Mouse (Mus musculus): ENCODE results near the gene Ddx4. TPM values are rescaled to one million over a fixed set of nuclear protein-coding genes. Genes with fewer than 3 reads are reported as not detected.

Gene Ddx4
- not detected for polyA plus RNA-seq (2017; shearing (Covaris generic))

DNA sequence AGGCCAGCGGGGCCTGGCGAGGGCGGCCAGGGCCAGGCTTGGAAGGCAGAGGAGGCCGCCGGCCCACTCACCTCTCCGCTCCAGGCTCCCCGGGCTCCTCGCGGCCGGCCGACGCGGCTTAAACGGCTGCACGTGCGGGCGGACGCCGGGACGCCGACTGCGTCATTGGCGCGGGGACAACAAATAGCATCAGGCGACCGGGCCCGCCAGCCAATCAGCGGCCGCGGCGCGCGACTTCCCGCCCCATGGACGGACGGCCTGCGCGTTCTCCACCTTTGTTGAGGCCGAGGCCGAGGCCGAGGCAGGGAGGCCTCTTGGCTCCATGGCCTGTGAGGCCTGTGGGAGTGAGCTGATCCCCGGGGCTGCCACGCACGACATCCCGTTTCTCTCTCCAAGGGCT is at the start of gene Ddx4:
Gene Ddx4, minus strand, starts transcription at position 271 of the 400 bp plus-strand sequence.

GRCm38 (mm10) chr13:112660574-112661381 is 8.5 kb upstream of the Ddx4 start, which contains the start of gene Slc38a9:
Slc38a9 (plus strand) TSS chr13:112660751.

GRCm38 (mm10) chr13:112594260-112594659 is 58.0 kb downstream of the Ddx4 start, which contains the start of gene Il31ra:
Il31ra (minus strand) TSS chr13:112594360.

Other genes starting within 250 kb of the Ddx4 start
- gene Il6st, start 188.4 kb downstream of the Ddx4 start, polyA plus RNA-seq (2017; shearing (Covaris generic)) = 108 TPM
- not detected for gene Il31ra, start 58.1 kb downstream of the Ddx4 start, polyA plus RNA-seq (2017; shearing (Covaris generic))
- gene Slc38a9, start 8.3 kb upstream of the Ddx4 start, polyA plus RNA-seq (2017; shearing (Covaris generic)) = 25.3 TPM
- 0.64 TPM for gene Plpp1, start 148.3 kb upstream of the Ddx4 start, polyA plus RNA-seq (2017; shearing (Covaris generic))

Data from effector memory CD4-positive, alpha-beta T cell, adult 5 months (primary cell).